Mouse (Mus musculus) lung, embryonic 14.5 days (tissue): ENCODE results near the gene Mylip. TPM values are rescaled to one million over a fixed set of nuclear protein-coding genes. Genes with fewer than 3 reads are reported as not detected.
A peak's percentile ranks its signal among the peaks of the same experiment; 100 is the strongest.

Experiments
- ATAC-seq: fragments of 200-750 bp; cut with Nextera tagmentation; 2 replicates; pipeline ENCODE4 v1.8.0; 2017; ENCODE audit warnings: mild to moderate bottlenecking, moderate TSS enrichment, moderate library complexity; ENCODE audit not compliant: insufficient read depth
- DNase-seq: peaks from one replicate; pipeline ENCODE4 v3.0.0-alpha.2; 2015
- H3K27ac ChIP-seq: fragments of 300-500 bp; sonication (generic); 2 replicates; pipeline ENCODE4 v1.5.1; 2014; ENCODE audit warnings: low read depth, mild to moderate bottlenecking, moderate library complexity
- H3K27me3 ChIP-seq: fragments of 300-500 bp; sonication (generic); 2 replicates; pipeline ENCODE4 v1.6.1; 2014; ENCODE audit warnings: low read length, control low read depth; ENCODE audit not compliant: insufficient read depth
- H3K36me3 ChIP-seq: fragments of 300-500 bp; sonication (generic); 2 replicates; pipeline ENCODE4 v1.6.1; 2014; ENCODE audit warnings: control low read depth; ENCODE audit not compliant: insufficient read depth
- H3K4me1 ChIP-seq: fragments of 300-500 bp; sonication (generic); 2 replicates; pipeline ENCODE4 v1.6.1; 2014; ENCODE audit warnings: antibody characterized with exemption, control low read depth; ENCODE audit not compliant: insufficient read depth
- H3K4me2 ChIP-seq: fragments of 300-500 bp; sonication (generic); 2 replicates; pipeline ENCODE4 v1.6.1; 2014; ENCODE audit warnings: mild to moderate bottlenecking
- H3K4me3 ChIP-seq: fragments of 300-500 bp; sonication (generic); 2 replicates; pipeline ENCODE4 v1.5.1; 2014; ENCODE audit warnings: low read depth, low read length
- H3K9ac ChIP-seq: fragments of 300-500 bp; sonication (generic); 2 replicates; pipeline ENCODE4 v1.6.1; 2014
- H3K9me3 ChIP-seq: fragments of 300-500 bp; sonication (generic); 2 replicates; pipeline ENCODE4 v1.6.1; 2016; ENCODE audit warnings: low read depth, low read length, control low read depth
- CTCF ChIP-seq: IDR thresholded peaks from 2 replicates; pipeline ENCODE4 v1.5.1; 2016; ENCODE audit warnings: antibody characterized with exemption, low read depth
- WGBS: fragments of 180-500 bp; shearing (Covaris S2); extraction: QIAGEN DNeasy Blood & Tissue Kit; methylation state at CpG from one replicate; pipeline ENCODE4 v1.1.7; 2014; 5-methylcytosine and 5-hydroxymethylcytosine counted together
- polyA plus RNA-seq: library from polyadenylated mRNA; unstranded; fragments of >200 nt; fragmentation: Nextera tagmentation; extraction: Ambion mirVana; gene quantifications from 2 replicates; pipeline ENCODE4 v1.2.1, GENCODE M21; 2014

The Mylip gene
- polyA plus RNA-seq, 1 experiment from 2014 or later = 3.8 TPM

GRCm38 (mm10) chr13:45390962-45391853, 1.7 kb downstream of the Mylip start:
- H3K4me1 ChIP-seq = peaks cover 16% of the 10 kb centered on the region
- whole genome bisulfite sequencing = 10% methylated on average over 19 of the region's 19 CpGs
- TF ChIP-seq CTCF = no peak
- H3K27me3 ChIP-seq = no peaks in the 10 kb centered on the region
- DNase-seq (peak; percentile 86), ATAC-seq (0 out of 2 replicates have a peak, but pooled peaks have one; percentile 45)
- no peaks in the 10 kb centered on the region for H3K9me3 ChIP-seq
- no peaks in the 10 kb centered on the region for H3K36me3 ChIP-seq
- H3K4me3 ChIP-seq = peak overlapping the region; percentile 73
- H3K27ac ChIP-seq = peak overlapping the region; percentile 84
- H3K9ac ChIP-seq = peak overlapping the region; percentile 71
- peak overlapping the region; percentile 99 for H3K4me2 ChIP-seq

- DNase-seq (peak; percentile 79), ATAC-seq (no peak)
- Histone ChIP-seq H3K36me3 (no peaks in the 10 kb centered on the region), H3K4me1 (peaks cover 16% of the 10 kb centered on the region), H3K9ac (no peak overlapping the region), H3K9me3 (no peaks in the 10 kb centered on the region), H3K4me3 (peak overlapping the region; percentile 73), H3K27ac (peak overlapping the region; percentile 84), H3K4me2 (peak overlapping the region; percentile 99), H3K27me3 (no peaks in the 10 kb centered on the region)
- no peak for TF ChIP-seq CTCF
- 23% methylated on average over 9 of the region's 9 CpGs for WGBS
These were observed 2.4 kb downstream of the Mylip start for GRCm38 (mm10) chr13:45391854-45392454.

GRCm38 (mm10) chr13:45394221-45394768, 4.8 kb downstream of the Mylip start:
- H3K9ac ChIP-seq = no peak overlapping the region
- WGBS = 63% methylated on average over 8 of the region's 8 CpGs

GRCm38 (mm10) chr13:45396724-45397123, 7.2 kb downstream of the Mylip start:
- Histone ChIP-seq H3K36me3 (no peaks in the 10 kb centered on the region), H3K4me3 (no peak overlapping the region), H3K9ac (no peak overlapping the region), H3K4me1 (peaks cover 11% of the 10 kb centered on the region), H3K9me3 (no peaks in the 10 kb centered on the region), H3K4me2 (no peak overlapping the region), H3K27ac (peak overlapping the region; percentile 50; the same call in 1 of the 2 replicates), H3K27me3 (no peaks in the 10 kb centered on the region)
- DNase-seq (no peak), ATAC-seq (no peak)
- WGBS = 86% methylated on average over 8 of the region's 8 CpGs
- TF ChIP-seq CTCF = no peak

More at GRCm38 (mm10) chr13:45394221-45394768, 4.8 kb downstream of the Mylip start:
- H3K4me1 ChIP-seq = peaks cover 20% of the 10 kb centered on the region
- no peak for ATAC-seq
- TF ChIP-seq CTCF = no peak; the same call in 1 of the 2 replicates
- H3K36me3 ChIP-seq = no peaks in the 10 kb centered on the region
- no peak overlapping the region for H3K4me2 ChIP-seq
- no peak for DNase-seq
- H3K27me3 ChIP-seq = no peaks in the 10 kb centered on the region
- H3K27ac ChIP-seq = no peak overlapping the region
- H3K9me3 ChIP-seq = no peaks in the 10 kb centered on the region
- H3K4me3 ChIP-seq = no peak overlapping the region

GRCm38 (mm10) chr13:45397240-45397639, 7.7 kb downstream of the Mylip start:
- DNase-seq (peak; percentile 28), ATAC-seq (peak; percentile 56; the same call in 1 of the 2 replicates)
- H3K4me3 ChIP-seq = no peak overlapping the region
- no peaks in the 10 kb centered on the region for H3K9me3 ChIP-seq
- H3K27ac ChIP-seq = peak overlapping the region; percentile 50; the same call in 1 of the 2 replicates
- no peak overlapping the region for H3K4me2 ChIP-seq
- H3K36me3 ChIP-seq = no peaks in the 10 kb centered on the region
- no peak overlapping the region for H3K9ac ChIP-seq
- no peak for TF ChIP-seq CTCF
- 49% methylated on average over 5 of the region's 5 CpGs for WGBS
- H3K27me3 ChIP-seq = no peaks in the 10 kb centered on the region
- peaks cover 8% of the 10 kb centered on the region for H3K4me1 ChIP-seq

- no peaks in the 10 kb centered on the region for H3K36me3 ChIP-seq
- H3K27me3 ChIP-seq = no peaks in the 10 kb centered on the region
- no peak overlapping the region for H3K27ac ChIP-seq
- no peak overlapping the region for H3K4me3 ChIP-seq
- no peak overlapping the region for H3K4me2 ChIP-seq
- no peak overlapping the region for H3K9ac ChIP-seq
- ATAC-seq (no peak), DNase-seq (no peak)
- H3K4me1 ChIP-seq = peaks cover 4% of the 10 kb centered on the region; the same call in 1 of the 2 replicates
- H3K9me3 ChIP-seq = no peaks in the 10 kb centered on the region
- no peak for TF ChIP-seq CTCF
- WGBS = 61% methylated on average over 17 of the region's 21 CpGs
These were observed 8.6 kb downstream of the Mylip start for GRCm38 (mm10) chr13:45397896-45398805.
